Mouse (Mus musculus): ENCODE results near the gene Ckmt2. TPM values are rescaled to one million over a fixed set of nuclear protein-coding genes. Genes with fewer than 3 reads are reported as not detected.

The Ckmt2 gene
- total RNA-seq (2014; rRNA removed): 2.3 TPM in 1 of 2 replicates, not detected in the other
- polyA plus RNA-seq (2015; fragmentation: Nextera tagmentation; extraction: Ambion mirVana): 0.11 and 0.19 TPM in 2 replicates

DNA sequence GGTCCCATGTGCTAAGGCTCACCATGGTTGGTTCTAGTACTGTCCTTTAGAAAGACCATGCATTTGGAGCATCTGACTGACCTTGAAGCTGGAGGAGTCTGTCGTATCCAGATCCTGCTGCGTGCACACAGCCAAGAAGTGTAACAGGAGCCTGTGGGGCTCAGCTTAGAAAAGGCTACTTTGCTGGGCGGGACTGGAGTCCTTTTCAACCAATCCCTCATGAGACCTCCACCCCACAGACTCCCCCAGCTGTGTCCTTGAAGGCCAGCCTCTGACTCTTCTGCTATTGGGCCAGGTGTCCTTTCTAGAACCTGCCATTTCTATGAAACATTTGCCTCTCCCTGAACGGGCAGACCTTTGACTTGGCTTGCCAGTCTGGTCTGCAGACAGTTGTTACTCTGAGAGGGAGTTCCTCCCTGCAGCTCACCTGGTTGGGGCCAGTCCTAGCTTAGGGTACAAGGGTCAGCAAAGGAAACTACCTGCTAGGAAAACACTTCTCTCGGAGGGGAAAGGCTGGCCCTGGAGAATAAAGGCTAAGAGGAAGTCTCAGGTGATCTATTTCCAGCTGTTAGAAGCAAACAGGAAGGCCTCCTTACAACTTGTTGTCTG, at the start of gene Ckmt2:
TSS of gene Ckmt2 (minus strand) at position 145 of the 609 bp plus-strand sequence.
- DNase-seq (ENCODE audit: low spot score): no peak
- 81% methylated on average over 5 of the region's 5 CpGs for WGBS
- no peak within 1 kb of the TSS for H3K27ac ChIP-seq
- H3K4me1 ChIP-seq (ENCODE audit: insufficient read depth, low read length): no peaks in the 10 kb centered on the region
- no peak within 1 kb of the TSS for H3K4me3 ChIP-seq (ENCODE audit: low read length)
- TF ChIP-seq CTCF (IDR thresholded peaks at IDR 0.05; ENCODE audit: low read depth): no peak
- no peak within 1 kb of the TSS for H3K4me2 ChIP-seq (ENCODE audit: low read depth, low read length)
- no peak within 1 kb of the TSS for H3K9ac ChIP-seq (replicated peaks; ENCODE audit: low read length)
- no peaks in the 10 kb centered on the region for H3K27me3 ChIP-seq (ENCODE audit: insufficient read depth, low read length)
- no peaks in the 10 kb centered on the region for H3K9me3 ChIP-seq (ENCODE audit: low read length)
- H3K36me3 ChIP-seq (ENCODE audit: insufficient read depth, low read length): no peaks in the 10 kb centered on the region
- no peak for ATAC-seq

DNA sequence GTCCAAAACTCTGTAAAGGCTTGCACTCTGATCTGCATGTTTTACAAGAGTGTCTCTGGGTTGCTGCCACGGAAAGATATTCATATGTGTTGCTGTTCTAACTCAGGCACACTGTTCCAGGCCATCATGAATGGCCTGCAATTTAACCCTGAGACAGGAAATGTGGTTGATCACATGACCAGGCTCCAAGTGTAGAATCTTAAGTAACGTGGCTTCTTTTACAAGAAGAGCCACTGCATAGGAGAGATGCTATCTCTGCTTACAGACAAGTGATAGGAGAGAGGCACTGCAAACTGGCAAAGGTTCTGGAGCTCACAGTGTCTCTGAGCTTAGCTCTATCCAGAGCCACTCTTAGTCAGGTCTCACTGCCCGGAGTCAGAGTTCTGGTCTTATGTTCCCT, 44.3 kb upstream of the Ckmt2 start:
- 72% methylated on average over 3 of the region's 3 CpGs for WGBS
- Histone ChIP-seq H3K4me1 (ENCODE audit: insufficient read depth, low read length) (peaks cover 2% of the 10 kb centered on the region; the same call in 1 of the 2 replicates), H3K4me3 (ENCODE audit: low read length) (no peak overlapping the region), H3K27me3 (ENCODE audit: insufficient read depth, low read length) (no peaks in the 10 kb centered on the region), H3K4me2 (ENCODE audit: low read depth, low read length) (no peak overlapping the region), H3K9ac (replicated peaks; ENCODE audit: low read length) (no peak overlapping the region), H3K36me3 (ENCODE audit: insufficient read depth, low read length) (no peaks in the 10 kb centered on the region), H3K27ac (no peak overlapping the region), H3K9me3 (ENCODE audit: low read length) (no peaks in the 10 kb centered on the region)
- ATAC-seq (no peak), DNase-seq (ENCODE audit: low spot score) (no peak)
- no peak for TF ChIP-seq CTCF (IDR thresholded peaks at IDR 0.05; ENCODE audit: low read depth)

DNA sequence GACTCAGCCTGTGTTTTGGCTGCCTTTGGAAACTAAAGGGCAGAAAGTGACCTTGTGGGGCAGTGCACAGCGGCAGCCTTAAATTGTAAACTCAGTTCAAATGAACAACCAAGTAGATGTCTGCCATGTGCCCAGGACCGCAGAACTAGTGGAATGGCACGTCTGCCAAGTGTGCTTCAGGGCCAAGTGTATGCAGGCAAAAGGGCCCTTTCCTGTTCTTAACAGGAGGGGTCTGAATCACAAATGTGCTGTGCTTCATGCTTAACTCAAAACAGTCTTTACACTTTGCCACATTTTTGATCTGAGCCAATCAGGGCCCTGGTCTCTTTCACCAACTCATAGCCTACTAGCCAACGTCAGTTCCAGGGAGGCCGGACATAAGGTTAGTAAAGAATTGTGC, 42.1 kb upstream of the Ckmt2 start:
- DNase-seq (ENCODE audit: low spot score) (no peak), ATAC-seq (no peak)
- WGBS: 76% methylated on average over 5 of the region's 5 CpGs
- no peak for TF ChIP-seq CTCF (IDR thresholded peaks at IDR 0.05; ENCODE audit: low read depth)
- Histone ChIP-seq H3K4me3 (ENCODE audit: low read length) (no peak overlapping the region), H3K36me3 (ENCODE audit: insufficient read depth, low read length) (no peaks in the 10 kb centered on the region), H3K4me2 (ENCODE audit: low read depth, low read length) (no peak overlapping the region), H3K9ac (replicated peaks; ENCODE audit: low read length) (no peak overlapping the region), H3K4me1 (ENCODE audit: insufficient read depth, low read length) (peaks cover 3% of the 10 kb centered on the region; the same call in 1 of the 2 replicates), H3K27me3 (ENCODE audit: insufficient read depth, low read length) (no peaks in the 10 kb centered on the region), H3K27ac (no peak overlapping the region), H3K9me3 (ENCODE audit: low read length) (no peaks in the 10 kb centered on the region)

DNA sequence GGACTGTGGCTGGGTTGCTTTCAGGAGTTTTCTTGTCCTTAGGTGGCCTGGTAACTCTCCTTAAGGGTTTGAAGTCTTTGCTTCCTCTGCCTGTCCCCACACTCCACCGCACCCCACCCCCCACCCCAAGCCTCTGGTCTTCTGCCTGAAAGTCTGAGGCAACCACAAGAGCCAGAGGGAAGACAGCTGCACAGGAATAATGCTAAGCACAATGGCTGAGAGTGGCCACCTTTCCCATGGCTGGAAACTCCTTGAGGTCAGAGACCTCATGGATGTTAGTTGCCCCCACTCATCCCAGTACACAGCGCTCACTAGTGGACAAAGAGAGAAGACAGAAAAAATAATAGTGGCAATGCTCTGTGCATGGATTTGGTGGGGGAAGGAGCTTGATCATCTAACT, 41.1 kb upstream of the Ckmt2 start:
- Histone ChIP-seq H3K27ac (no peak overlapping the region), H3K4me1 (ENCODE audit: insufficient read depth, low read length) (peaks cover 3% of the 10 kb centered on the region; the same call in 1 of the 2 replicates), H3K27me3 (ENCODE audit: insufficient read depth, low read length) (no peaks in the 10 kb centered on the region), H3K9me3 (ENCODE audit: low read length) (no peaks in the 10 kb centered on the region), H3K4me2 (ENCODE audit: low read depth, low read length) (no peak overlapping the region), H3K36me3 (ENCODE audit: insufficient read depth, low read length) (no peaks in the 10 kb centered on the region), H3K4me3 (ENCODE audit: low read length) (no peak overlapping the region), H3K9ac (replicated peaks; ENCODE audit: low read length) (no peak overlapping the region)
- DNase-seq (ENCODE audit: low spot score): no peak
- 87% methylated on average over 2 of the region's 2 CpGs for WGBS
- no peak for TF ChIP-seq CTCF (IDR thresholded peaks at IDR 0.05; ENCODE audit: low read depth)
- ATAC-seq: no peak

DNA sequence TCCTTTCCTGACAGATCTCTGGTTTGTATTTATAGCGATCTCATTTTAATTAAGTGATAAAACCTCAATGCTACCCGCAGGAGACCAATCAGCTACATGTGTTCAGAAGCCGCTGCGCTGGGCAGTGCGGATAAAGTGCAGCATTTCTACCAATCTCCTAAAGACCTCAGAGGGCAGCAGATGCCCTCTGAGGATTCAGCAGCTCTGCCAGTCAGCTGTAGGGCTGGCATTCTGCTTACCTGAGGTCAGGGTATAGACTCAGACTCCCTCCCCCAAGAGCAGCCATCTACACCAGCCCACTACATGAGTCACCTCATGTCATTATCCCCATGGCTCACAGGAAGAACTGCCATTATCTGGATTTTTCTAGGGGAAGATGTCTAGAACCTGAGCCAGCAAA, 39.6 kb upstream of the Ckmt2 start:
- no peak for DNase-seq (ENCODE audit: low spot score)
- Histone ChIP-seq H3K27ac (no peak overlapping the region), H3K4me1 (ENCODE audit: insufficient read depth, low read length) (peaks cover 3% of the 10 kb centered on the region; the same call in 1 of the 2 replicates), H3K4me2 (ENCODE audit: low read depth, low read length) (0 out of 2 replicates have a peak overlapping the region, but pooled peaks have one; percentile 23), H3K36me3 (ENCODE audit: insufficient read depth, low read length) (no peaks in the 10 kb centered on the region), H3K27me3 (ENCODE audit: insufficient read depth, low read length) (no peaks in the 10 kb centered on the region), H3K9me3 (ENCODE audit: low read length) (no peaks in the 10 kb centered on the region), H3K9ac (replicated peaks; ENCODE audit: low read length) (no peak overlapping the region), H3K4me3 (ENCODE audit: low read length) (no peak overlapping the region)
- WGBS: 67% methylated on average over 5 of the region's 5 CpGs
- TF ChIP-seq CTCF (IDR thresholded peaks at IDR 0.05; ENCODE audit: low read depth): no peak
- peak; percentile 35; the same call in 1 of the 2 replicates for ATAC-seq

DNA sequence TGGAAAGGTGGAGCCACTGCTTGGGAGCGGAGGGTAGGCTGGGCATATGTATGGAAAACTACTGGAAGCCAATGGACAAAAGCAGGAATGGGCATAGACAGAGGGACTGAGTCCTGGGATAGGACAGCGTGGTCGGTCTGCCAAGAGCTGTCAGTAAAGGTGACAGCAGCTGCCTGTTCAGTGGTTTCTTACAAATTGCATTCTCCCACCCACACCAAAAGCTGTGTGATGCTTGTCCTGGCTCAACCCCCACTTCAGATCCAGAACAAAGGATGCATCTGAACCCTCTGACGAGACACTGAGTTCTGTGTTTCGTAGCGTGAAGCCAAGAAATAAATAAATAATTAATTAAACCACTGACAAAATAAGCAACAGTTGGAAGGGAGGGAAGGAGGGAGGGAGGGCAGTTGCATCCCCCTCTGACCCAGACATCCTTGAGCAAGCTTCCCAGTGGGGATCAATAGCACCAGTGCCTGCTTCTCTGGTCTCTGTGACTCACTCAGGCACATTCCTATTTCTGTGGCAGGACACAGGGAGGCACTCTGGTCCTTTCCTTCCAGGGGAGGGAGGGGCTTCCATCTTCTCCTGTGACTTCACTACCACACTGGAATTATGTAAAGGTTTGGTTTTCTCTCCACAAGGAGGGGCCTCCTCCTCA, 39.0 kb upstream of the Ckmt2 start:
- ATAC-seq (peak; percentile 85), DNase-seq (ENCODE audit: low spot score) (peak; percentile 51)
- H3K9me3 ChIP-seq (ENCODE audit: low read length): no peaks in the 10 kb centered on the region
- peaks cover 3% of the 10 kb centered on the region; the same call in 1 of the 2 replicates for H3K4me1 ChIP-seq (ENCODE audit: insufficient read depth, low read length)
- no peak overlapping the region for H3K9ac ChIP-seq (replicated peaks; ENCODE audit: low read length)
- 27% methylated on average over 6 of the region's 6 CpGs for WGBS
- peak; percentile 53 for TF ChIP-seq CTCF (IDR thresholded peaks at IDR 0.05; ENCODE audit: low read depth)
- no peaks in the 10 kb centered on the region for H3K27me3 ChIP-seq (ENCODE audit: insufficient read depth, low read length)
- no peak overlapping the region for H3K4me3 ChIP-seq (ENCODE audit: low read length)
- H3K4me2 ChIP-seq (ENCODE audit: low read depth, low read length): peak overlapping the region; percentile 23; the same call in 1 of the 2 replicates
- H3K27ac ChIP-seq: no peak overlapping the region
- H3K36me3 ChIP-seq (ENCODE audit: insufficient read depth, low read length): no peaks in the 10 kb centered on the region

DNA sequence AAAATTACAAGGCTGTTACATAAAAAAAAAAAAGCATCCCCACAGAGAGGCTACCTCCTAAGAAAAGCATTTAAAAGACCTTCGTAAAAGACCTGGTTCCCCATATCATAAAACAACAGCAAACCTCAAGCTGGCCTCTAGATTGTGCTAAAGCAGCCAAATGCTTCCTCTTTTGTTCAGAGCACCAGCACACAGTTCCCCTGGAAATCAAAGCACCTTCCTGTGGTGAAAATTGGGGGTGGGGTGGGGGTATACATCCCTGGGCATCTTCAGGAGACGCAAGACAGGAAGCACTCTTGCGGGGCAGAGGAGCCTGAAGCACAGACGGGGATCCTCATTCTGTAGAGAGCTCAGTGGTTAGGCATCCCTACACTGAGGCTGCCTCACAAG, 38.5 kb upstream of the Ckmt2 start:
- Histone ChIP-seq H3K9me3 (ENCODE audit: low read length) (no peaks in the 10 kb centered on the region), H3K4me3 (ENCODE audit: low read length) (no peak overlapping the region), H3K4me1 (ENCODE audit: insufficient read depth, low read length) (peaks cover 3% of the 10 kb centered on the region; the same call in 1 of the 2 replicates), H3K9ac (replicated peaks; ENCODE audit: low read length) (no peak overlapping the region), H3K27ac (no peak overlapping the region), H3K4me2 (ENCODE audit: low read depth, low read length) (peak overlapping the region; percentile 23; the same call in 1 of the 2 replicates), H3K27me3 (ENCODE audit: insufficient read depth, low read length) (no peaks in the 10 kb centered on the region), H3K36me3 (ENCODE audit: insufficient read depth, low read length) (no peaks in the 10 kb centered on the region)
- 14% methylated on average over 4 of the region's 4 CpGs for WGBS
- peak; percentile 21 for DNase-seq (ENCODE audit: low spot score)
- ATAC-seq: peak; percentile 42
- TF ChIP-seq CTCF (IDR thresholded peaks at IDR 0.05; ENCODE audit: low read depth): no peak

Measured in hindbrain, postnatal 0 days (tissue).